Mouse (Mus musculus): ENCODE data around the gene Prr12.
"Not testable (repeated sequence)": the region's sequence is repeated elsewhere in the genome, so short reads cannot be mapped to it uniquely, and the experiment has no call there.

Prr12 gene

DNA sequence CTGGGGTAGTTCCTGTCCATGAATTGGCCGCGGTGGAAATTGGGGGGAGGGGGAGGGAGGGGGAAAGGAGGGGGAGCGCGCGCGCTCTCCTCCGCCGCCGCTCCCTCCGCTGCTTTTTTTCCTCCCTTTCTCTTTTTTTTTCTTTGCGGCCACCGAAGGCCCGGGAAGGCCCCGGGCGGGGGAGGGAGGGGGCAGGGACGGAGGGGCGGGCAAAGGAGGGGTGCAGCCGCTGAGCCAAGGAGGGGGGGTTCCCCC, at the start of gene Prr12:
Prr12 (minus strand) TSS at position 20 of the 255 bp plus-strand sequence.
- peak; percentile 66 for DNase-seq (ENCODE audit: low read depth, low spot score)

DNA sequence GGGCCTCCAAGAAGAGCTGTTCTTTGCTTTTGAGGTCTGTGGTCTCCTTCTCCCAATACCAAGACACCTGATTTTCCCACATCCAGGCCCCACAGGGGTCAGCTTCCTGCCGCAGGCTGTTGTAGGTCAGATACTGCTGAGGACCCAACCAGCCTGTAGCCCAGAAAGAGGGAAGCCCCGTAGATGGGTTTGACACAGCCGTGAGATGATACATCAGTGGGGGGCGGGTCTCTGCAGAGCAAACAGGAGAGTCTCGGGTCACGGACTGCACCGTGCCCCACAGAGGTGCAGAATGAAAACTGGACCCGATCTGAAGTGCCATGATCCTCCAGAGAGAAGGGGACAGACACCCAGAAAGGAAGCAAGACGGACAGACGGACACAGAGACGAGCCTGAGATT, 49.8 kb upstream of the Prr12 start:
- no peak for DNase-seq (ENCODE audit: low read depth, low spot score)

DNA sequence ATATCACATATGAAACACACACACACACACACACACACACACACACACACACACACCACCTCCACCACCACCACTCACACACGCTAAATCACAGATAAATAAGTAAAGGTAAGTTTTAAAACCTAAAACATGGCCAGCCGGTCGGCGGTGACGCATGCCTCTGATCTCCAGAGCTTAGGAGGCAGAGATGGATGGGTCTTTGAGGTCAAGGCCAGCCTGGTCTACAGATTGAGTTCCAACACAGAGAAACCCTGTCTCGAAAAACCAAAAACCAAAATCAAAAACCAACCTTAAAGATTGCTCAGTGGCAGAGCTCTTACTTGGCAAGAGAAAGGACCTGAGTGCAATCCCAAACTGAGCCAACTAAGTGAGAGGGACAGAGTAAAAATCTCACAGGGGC, 47.4 kb upstream of the Prr12 start:
- DNase-seq (ENCODE audit: low read depth, low spot score) = no peak

DNA sequence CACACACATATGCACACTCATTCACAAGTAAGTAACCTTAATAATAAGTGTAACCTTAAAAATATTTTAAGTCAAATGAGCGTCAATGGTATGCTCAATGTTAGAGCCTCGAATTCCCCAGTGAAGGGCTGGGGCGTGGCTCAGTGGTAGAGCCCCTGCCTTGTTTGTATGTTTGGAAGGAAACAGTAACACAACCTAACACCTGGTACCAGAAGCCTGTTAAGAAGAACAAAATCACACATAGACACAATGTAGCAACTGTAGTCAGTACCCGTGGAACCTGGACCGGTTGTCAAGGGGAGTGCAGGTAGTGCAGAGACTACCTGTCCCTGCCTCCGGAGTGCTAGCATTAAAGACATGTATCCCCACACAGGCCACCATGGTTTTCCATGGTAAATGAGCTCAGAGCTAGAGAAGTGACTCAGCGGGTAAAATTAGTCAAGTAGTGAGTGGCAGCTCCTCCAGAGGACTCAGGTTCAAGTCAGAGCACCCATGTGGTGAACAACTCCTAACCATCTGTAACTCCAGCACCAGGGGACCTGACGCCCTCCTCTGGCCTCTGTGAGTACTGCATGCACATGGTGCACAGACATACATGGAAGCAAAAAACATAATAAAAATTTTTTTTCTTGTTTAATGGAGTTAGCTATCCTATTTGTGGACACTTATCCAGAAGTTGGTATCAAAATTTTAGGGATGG, 46.0 kb upstream of the Prr12 start:
- DNase-seq (ENCODE audit: low read depth, low spot score) = no peak

DNA sequence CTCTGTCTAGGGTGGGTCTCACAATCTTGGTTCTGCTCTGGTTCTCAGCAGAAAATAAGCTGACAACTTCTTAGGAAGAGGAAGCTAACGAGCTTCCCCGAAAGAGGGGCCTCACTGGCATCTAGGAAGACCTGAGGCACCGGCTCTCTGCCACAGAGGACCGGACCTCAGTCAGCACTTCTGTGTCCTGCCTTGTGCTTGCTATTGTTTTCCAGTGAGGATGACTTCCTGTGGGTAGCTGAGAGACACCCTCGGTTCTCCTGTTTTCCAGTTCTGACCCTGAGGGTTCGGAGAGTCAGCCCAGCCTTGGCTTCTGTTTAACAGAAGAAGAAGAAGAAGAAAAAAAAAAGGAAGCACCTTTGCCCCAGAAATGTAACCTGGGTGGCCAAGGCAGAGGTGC, 44.8 kb upstream of the Prr12 start:
- no peak for DNase-seq (ENCODE audit: low read depth, low spot score)

DNA sequence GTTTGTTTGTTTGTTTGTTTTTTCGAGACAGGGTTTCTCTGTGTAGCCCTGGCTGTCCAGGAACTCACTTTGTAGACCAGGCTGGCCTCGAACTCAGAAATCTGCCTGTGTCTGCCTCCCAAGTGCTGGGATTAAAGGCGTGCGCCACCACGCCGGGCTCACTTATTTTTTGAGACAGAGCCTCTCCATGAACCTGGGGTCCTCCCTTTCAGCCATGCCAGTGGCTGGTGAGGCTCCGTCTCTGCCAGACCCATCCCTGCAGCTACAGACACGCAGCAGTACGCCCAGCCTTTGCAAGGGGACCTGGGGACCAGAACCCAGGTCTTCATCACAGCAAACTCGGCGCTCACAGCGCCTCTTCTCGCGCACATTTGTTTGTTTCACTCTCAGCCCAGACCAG, 43.3 kb upstream of the Prr12 start:
- not testable (repeated sequence) for DNase-seq (ENCODE audit: low read depth, low spot score)

DNA sequence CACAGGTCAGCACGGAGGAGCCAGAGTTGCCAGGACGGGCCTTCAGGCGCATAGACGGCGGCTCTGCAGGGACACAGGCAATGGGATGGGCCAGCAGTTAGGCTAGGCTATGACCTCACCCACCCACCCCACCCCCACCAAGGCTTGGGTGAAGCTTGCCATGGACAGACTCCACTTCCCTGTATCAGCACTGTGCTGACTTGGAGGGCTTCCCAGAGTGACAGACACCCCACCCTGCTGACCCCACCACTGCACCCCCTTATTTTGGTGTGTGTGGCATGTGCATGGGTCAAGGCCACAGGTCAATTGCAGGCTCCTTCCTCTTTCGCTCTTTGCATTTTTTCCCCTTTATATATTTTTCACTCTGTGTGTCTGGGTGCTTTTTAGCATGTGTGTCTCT, 42.7 kb upstream of the Prr12 start:
- DNase-seq (ENCODE audit: low read depth, low spot score) = no peak

DNA sequence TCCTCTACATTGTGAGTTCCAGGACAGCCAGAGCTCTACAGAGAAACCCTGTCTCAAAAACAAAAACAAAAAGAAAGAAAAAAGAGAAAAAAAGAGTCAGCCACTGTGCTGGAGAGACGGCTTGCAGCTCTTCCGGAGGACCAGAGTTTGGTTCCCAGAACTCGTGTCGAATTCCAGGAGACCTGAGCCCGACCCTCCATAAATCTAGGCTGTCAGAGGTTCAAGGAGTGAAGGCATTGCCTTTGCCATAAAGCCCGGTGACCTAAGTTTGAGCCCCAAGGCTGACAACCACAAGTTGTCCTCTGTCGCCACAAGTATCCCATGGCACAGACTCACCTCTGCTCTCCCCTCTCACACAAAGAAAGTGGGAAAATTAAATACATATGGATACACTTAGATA, 41.4 kb upstream of the Prr12 start:
- DNase-seq (ENCODE audit: low read depth, low spot score) = peak; percentile 70

DNA sequence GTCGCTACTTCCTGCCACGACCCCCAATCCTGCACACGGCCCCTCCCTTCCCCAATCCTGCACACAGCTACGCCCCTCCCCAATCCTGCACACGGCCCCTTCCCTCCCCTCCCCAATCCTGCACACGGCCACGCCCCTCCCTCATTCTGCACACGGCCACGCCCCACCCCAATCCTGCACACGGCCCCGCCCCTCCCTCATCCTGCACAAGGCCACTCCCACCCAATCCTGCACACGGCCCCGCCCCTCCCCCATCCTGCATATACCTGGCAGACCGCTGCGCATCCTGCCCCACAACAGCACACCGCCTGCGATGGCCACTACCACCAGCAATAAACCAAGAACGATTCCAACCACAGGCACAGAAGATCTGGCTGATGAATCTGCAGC, 40.8 kb upstream of the Prr12 start:
- DNase-seq (ENCODE audit: low read depth, low spot score) = peak; percentile 49

DNA sequence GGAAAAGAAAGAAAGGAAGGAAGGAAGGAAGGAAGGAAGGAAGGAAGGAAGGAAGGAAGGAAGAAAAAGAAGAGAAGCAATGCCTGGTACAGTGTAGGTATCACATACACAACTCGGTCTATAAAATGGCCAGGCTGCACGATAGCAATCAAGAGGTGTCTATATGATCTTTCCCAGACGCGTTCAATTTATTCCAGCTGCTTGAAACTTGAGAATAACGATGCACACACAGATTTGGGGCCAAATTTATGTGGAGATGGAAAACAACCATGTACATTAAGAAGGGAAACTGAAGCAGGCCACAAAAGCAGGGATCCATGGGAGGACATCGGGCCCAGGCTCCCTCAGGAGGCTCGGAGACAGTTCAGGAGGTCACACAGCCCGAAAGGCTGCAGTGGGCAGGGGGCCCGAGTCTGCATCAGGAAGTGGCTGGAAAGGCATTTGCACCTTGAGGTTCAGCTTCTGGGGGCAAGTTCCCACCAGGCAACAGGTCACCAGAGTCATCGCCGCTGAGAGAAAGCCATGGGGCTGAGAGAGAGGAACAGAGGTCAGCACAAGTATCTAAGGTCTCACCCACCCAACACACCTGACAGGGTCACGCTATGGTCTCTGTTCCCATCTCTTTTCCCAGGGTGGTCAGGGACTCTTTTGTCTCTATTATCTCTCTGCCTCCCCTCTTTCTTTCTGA, 40.3 kb upstream of the Prr12 start:
- peak; percentile 64 for DNase-seq (ENCODE audit: low read depth, low spot score)

DNA sequence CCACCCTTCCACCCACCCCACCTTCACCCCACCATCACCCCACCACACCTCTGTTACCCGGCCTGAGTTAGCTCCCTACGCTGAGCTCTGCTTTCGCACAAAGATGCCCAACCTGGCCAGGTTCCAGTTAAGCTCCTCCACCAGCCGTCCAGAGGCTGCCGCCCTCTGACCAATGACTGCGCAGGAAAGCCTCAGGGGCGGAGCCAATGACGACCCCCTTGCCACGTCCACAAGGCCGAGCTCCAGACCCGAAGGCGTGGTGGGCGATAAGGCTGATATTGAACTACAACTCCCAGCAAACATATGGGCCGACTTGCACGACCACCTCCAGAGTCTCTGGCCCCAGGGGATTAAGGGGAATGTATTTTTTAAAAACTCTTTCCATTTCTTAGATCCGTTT, 39.4 kb upstream of the Prr12 start, which contains the start of gene Rcn3:
Rcn3 (minus strand) TSS at position 174 of the 400 bp plus-strand sequence.
- DNase-seq (ENCODE audit: low read depth, low spot score) = peak; percentile 98

DNA sequence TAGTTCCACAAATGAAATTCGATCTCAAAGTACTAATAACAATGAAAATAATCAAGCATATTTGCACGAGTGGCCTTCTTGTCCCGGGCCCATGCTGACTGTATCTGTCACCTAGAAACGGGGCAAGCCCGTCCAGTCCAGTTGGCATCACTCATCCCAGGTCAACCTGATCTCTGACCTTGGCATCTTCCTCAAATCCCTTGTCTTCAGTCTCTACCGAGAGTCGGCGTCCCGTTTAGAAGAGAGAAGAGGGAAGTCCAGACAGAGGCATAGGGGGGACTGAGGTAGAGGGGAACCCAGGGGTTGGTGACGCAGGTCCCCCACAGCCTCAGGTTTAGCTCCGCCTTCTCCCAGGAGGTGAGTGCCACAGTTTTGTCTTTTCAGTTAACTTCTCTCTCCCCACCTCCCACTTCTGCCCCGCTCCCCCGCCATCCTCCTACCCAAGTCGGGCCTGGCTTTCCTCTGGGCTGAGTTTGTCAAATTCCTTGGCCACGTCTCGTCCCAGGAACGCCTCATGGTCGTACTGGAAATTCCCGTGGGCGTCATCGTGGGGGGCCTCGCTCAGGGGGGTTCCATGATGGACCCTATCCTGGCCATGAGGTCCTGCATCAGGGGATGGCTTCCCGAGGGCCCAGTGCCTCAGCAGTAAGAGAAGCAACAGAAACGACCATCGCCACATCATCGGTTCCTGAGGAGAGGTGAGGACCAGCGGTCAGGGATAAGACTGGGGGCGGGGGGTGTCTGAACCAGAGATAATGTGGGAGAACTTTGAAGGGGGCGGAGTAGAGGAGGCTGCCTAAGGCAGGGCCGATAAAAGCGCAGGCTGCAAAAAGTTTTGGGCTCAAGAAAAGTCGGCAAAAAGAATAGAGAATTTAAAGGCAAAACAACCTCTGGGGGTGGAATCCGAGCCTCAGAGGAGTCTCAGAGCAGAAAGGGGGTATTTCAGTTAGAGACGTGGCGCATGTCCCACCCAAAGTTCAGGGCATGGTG, 38.6 kb upstream of the Prr12 start:
- DNase-seq (ENCODE audit: low read depth, low spot score) = peak; percentile 31

DNA sequence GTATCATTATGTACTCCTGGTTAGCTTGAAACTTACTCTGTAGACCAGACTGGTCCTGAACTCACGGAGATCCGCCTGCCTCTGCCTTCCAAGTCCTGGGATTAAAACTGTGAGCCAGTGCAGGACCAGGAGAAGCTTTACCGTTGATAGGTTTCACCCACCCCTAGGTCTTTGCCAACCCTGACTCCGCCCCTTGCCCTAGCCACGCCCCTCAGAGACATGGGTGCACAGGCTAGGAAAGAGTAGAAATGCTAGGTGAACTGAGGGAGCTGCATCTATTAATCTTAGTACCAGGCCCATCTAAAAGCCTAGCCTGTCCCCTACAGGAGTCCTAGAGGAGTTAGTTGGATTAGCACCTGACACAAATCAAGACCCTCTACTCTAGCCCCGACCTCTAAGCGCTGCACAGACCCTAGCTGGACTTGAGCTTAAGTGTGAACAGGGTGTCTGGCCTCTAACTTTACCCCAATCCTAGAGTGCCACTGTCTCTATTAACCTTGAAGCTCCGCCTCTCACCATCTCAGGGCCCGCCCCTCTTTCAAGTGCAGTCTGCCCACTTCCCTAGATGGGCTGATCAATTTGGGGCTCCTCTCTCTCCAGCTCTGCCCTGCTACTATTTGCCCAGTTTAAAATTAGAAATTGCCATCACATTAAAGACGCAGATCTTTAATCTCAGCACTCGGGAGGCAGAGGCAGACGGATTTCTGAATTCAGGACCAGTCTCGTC, 37.7 kb upstream of the Prr12 start:
- no peak for DNase-seq (ENCODE audit: low read depth, low spot score)

DNA sequence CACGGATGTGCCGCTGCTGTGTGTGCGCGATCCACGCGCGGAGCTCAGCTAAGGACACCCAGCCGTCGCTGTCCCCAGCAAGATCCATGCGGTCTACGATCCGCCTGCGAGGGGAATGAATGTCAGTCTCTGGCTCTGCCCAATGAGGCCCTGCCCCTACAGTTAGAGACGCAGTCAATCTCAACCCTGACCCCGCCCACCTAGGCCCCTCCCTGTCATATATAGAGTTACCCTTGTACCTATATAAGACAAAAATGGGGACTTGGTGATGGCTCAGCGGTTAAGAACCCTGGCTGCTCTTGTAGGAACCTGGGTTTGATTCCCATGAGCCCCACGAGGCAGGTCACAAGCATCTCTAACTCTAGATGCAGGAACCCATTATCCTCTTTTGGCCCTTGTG, 35.9 kb upstream of the Prr12 start:
- no peak for DNase-seq (ENCODE audit: low read depth, low spot score)

DNA sequence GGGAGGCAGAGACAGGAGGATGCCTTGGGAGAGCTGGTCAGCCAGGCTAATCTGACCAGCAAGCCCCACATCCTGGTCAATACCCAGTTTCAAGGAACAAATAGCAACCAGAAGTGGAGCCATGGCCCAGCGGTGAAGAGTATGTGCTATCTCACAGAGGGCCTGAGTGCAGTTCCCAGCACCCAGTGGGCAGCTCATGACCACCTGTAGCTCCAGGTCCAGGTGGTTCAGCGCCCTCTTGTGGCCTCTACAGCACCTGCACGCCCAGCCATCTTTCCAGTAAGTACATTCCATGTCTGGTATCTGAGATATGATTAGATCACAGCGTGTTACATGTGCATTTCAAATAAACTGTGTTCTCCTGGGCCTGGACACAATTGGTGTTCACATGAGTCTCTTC, 33.4 kb upstream of the Prr12 start:
- DNase-seq (ENCODE audit: low read depth, low spot score) = no peak

DNA sequence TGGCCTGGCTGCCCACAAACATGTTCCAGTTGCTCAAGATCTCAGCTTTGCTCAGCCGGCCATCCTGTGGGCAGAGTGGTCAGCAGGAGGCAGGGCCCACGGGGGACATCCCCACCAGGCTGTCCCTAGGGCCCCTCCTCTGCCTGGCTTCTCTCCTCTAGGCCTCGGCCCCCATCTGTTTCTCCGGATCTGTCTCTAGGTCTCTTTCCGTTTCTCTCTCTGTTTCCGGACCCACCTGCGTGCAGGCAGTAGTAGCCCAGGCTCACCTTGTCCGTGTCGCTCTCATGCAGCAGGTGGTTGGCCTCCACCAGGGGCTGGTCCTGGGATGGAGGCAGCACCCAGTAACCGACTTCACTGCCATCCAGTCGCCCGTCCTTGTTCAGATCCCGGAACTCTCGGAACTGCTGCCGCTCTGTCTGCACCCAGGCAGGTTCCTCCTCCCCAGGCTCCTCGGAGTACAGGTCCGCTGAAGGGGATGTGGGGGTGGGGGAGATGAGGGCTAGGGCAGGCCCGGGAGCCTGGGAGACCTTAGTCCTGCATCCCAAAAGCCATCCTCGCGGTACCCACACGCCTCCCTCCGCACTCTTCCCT, 30.7 kb upstream of the Prr12 start:
- no peak for DNase-seq (ENCODE audit: low read depth, low spot score)

DNA sequence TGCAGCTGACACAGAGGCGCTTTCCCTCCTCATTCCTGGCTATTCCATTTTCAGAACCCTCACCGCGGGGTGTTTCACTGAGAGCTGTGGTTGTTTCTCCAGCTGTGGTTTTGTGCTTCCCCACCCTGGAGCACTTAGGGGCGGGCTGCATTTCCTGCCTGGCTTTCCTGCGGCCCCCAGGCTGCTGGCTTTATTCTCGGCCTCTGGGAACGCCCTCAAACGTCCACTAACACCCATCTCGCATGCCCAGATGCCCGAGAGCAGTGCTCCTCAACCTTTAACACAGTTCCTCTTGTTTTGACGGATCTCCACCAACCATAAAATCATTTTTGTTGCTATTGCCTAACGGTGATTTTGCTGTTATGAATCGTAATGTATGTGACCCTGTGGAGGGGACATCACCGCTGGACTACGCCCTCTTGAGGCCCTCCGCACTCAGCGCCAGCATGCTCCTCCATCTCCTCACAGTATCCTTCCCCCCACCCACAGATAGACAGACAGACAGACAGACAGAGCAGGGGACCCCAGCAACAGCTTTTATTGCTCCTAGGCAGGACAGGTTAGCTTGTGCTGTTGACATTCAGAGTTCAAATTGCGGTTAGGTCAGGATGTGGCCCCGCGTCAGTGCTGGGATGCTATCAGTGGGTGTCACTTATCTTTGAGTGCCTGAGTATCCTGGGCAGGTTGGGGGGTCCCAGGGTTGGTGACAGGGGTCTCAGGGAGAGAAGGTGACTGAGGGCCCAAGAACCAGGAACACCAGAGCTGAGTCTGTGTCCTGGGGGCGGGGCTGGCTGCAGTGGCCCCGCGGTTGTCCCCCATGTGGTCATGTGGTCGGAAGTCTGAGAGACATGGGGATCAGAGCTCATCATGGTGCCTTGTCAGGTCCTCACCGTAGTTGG, 30.0 kb upstream of the Prr12 start:
- DNase-seq (ENCODE audit: low read depth, low spot score) = no peak

DNA sequence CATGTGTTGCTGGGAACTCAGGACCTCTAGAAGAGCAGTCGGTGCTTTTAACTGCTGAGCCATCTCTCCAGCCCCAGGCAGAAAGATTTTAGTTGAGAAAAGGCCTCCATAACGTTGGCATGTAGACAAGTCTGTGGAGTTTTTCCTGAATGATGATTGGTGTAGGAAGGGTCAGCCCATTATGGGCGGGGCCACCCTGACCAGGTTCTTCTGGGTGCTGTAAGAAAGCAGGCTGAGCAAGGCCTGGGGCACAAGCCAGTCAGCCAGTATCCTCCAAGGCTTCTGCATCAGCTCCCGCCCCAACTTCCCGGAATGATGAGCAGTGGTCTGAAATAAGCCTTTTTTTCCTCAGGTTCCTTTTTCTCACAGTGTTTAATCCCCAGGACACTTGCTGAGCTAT, 28.3 kb upstream of the Prr12 start:
- no peak for DNase-seq (ENCODE audit: low read depth, low spot score)

DNA sequence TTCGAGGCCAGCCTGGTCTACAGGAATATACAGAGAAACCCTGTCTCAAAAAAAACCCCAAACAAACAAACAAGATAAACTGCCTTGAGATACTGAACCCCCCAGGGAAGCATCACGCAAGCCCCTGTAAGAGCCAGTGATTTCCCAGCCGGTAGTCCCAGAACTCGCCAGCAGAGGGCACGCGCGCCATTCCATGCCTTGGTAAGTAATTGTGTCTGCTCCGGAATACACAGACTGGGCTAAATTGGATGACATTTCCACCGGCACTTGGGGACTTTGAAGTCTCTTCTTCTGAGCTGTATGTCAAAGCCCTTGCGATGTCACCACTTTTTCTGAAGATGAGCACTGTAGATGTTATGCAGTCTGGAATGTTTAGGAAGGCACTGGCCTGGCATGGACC, 27.2 kb upstream of the Prr12 start:
- DNase-seq (ENCODE audit: low read depth, low spot score) = peak; percentile 86

DNA sequence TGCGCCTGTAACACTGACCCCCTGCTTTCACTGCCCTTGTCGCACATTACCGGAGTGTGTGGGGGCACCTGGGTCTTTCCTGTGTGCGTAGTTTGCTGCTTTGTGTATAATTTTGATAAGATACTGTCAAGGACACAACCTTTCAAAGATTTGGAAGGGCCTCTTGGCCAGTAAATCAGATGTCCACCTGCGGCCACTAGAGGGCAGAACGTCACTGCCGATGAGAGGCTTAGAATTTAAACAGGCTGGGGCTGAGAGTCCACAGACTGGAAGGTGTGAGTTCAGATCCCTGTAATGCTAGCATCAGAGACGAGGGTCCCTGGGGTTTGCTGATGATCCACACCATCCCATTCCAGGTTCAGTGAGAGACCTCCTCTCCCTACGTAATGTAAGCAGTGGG, 25.8 kb upstream of the Prr12 start:
- peak; percentile 71 for DNase-seq (ENCODE audit: low read depth, low spot score)

Data from forelimb bud, embryonic 11.5 days (tissue).